ENCODE assay signal across 8 mouse cellular contexts in the genomic region with DNA sequence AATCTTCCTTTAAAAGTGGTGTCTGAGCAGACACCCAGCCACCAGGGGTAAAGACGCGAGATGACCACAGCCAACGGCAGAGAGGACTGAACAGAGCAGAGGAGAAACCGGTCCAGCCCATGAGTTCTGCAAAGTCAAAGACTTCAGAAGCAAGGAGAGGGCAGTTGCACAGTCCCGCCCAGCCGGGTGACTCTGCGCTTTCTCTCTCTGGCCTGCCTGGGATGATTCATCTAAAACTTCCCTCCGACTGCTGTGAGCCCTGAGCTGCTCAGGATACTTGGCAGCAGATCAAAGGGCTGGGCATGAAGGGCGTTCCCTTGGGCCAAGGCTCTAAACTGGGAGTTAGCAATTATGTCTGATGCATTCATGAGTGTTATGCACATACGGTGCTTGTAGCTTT. TPM values are rescaled to one million over a fixed set of nuclear protein-coding genes. Genes with fewer than 3 reads are reported as not detected.
A peak's percentile ranks its signal among the peaks of the same experiment; 100 is the strongest.
DNase-seq lines count a peak whose midpoint lies in the region; ATAC-seq and TF ChIP-seq lines count a peak whose summit lies in the region.

No protein-coding gene starts in this region.

- no peaks in the 10 kb centered on the region for H3K27me3 ChIP-seq in hindbrain, embryonic 15.5 days
- H3K27me3 ChIP-seq in liver, embryonic 13.5 days, result peaks cover 12% of the 10 kb centered on the region
- no peaks in the 10 kb centered on the region for H3K27me3 ChIP-seq in myocyte (ENCODE audit: control insufficient read depth, insufficient read depth, insufficient read length)

- H3K9me3 ChIP-seq in hindbrain, embryonic 15.5 days, result no peaks in the 10 kb centered on the region
- H3K9me3 ChIP-seq in liver, embryonic 13.5 days (replicated peaks), result no peaks in the 10 kb centered on the region

- TF ChIP-seq CTCF in bone marrow, adult 2 months (IDR thresholded peaks at IDR 0.05; ENCODE audit: control insufficient read depth, insufficient read depth, low read length), result no peak

- H3K27ac ChIP-seq in bone marrow, adult 2 months (ENCODE audit: control insufficient read depth, insufficient read depth, low read depth, low read length, poor library complexity), result peak overlapping the region; percentile 76
- no peak overlapping the region for H3K27ac ChIP-seq in hindbrain, embryonic 15.5 days (replicated peaks)
- peak overlapping the region; percentile 91 for H3K27ac ChIP-seq in liver, embryonic 13.5 days

- 2% methylated on average over 10 of the region's 10 CpGs for WGBS in bone marrow, adult 2 months
- WGBS in hindbrain, embryonic 15.5 days, result 42% methylated on average over 10 of the region's 10 CpGs
- WGBS in liver, embryonic 13.5 days (ENCODE audit: insufficient replicate concordance), result 7% methylated on average over 10 of the region's 10 CpGs

- H3K4me1 ChIP-seq in bone marrow, adult 2 months (ENCODE audit: control insufficient read depth, insufficient read depth, low read length), result peaks cover 3% of the 10 kb centered on the region
- peaks cover 7% of the 10 kb centered on the region for H3K4me1 ChIP-seq in hindbrain, embryonic 15.5 days (replicated peaks)
- peaks cover 59% of the 10 kb centered on the region for H3K4me1 ChIP-seq in liver, embryonic 13.5 days (replicated peaks)

- no peaks in the 10 kb centered on the region for H3K36me3 ChIP-seq in hindbrain, embryonic 15.5 days
- H3K36me3 ChIP-seq in liver, embryonic 13.5 days, result no peaks in the 10 kb centered on the region
- no peaks in the 10 kb centered on the region for H3K36me3 ChIP-seq in myocyte (ENCODE audit: control insufficient read depth, insufficient read depth)

- H3K9ac ChIP-seq in hindbrain, embryonic 15.5 days, result no peak overlapping the region
- peak overlapping the region; percentile 60 for H3K9ac ChIP-seq in liver, embryonic 13.5 days

- no peak overlapping the region for H3K4me2 ChIP-seq in hindbrain, embryonic 15.5 days
- H3K4me2 ChIP-seq in liver, embryonic 13.5 days, result peak overlapping the region; percentile 58
- H3K4me2 ChIP-seq in myocyte (ENCODE audit: low read depth), result peak overlapping the region; percentile 72

- H3K4me3 ChIP-seq in bone marrow, adult 2 months (replicated peaks; ENCODE audit: control insufficient read depth, low read depth, low read length), result no peak overlapping the region
- no peak overlapping the region for H3K4me3 ChIP-seq in hindbrain, embryonic 15.5 days
- H3K4me3 ChIP-seq in liver, embryonic 13.5 days (replicated peaks), result peak overlapping the region; percentile 21
- H3K4me3 ChIP-seq in myocyte, result no peak overlapping the region

- peak; percentile 38 for DNase-seq in ES-CJ7 (ENCODE audit: low read depth, low spot score)
- peak; percentile 73 to 84 for DNase-seq in gastrocnemius, adult 8-10 months (ENCODE audit: low spot score in 2 of 2)
- peak; percentile 84 for DNase-seq in liver, embryonic 13.5 days
- peak; percentile 83 for DNase-seq in yolk sac, embryonic 10.5 days (ENCODE audit: low spot score)
- no peak for DNase-seq in layer of hippocampus, postnatal 25 days (ENCODE audit: extremely low spot score in 1 of 2, low spot score in 1 of 2)

- peak; percentile 70 for ATAC-seq in hindbrain, embryonic 15.5 days (ENCODE audit: low FRiP score, low read depth)
- peak; percentile 97 for ATAC-seq in liver, embryonic 13.5 days (ENCODE audit: low read depth)

- H3ac ChIP-seq in myocyte (ENCODE audit: control insufficient read depth, insufficient read length), result no peak overlapping the region

- no peaks in the 10 kb centered on the region for H3K79me2 ChIP-seq in myocyte (ENCODE audit: control insufficient read depth, insufficient read depth)

- TF ChIP-seq POLR2A in bone marrow, adult 2 months (IDR thresholded peaks at IDR 0.05; ENCODE audit: borderline replicate concordance, control insufficient read depth, low read depth, low read length), result no peak
- peak; percentile 36 for TF ChIP-seq POLR2A in myocyte (IDR thresholded peaks at IDR 0.05; ENCODE audit: insufficient read length, low read depth)

TF ChIP-seq in myocyte, 11 proteins besides CTCF, POLR2A, EP300 and RAD21:
- TF ChIP-seq MYOG (IDR thresholded peaks at IDR 0.05; ENCODE audit: control insufficient read depth in 1 of 3, insufficient read depth in 1 of 3, insufficient read length in 2 of 3, low read depth in 2 of 3) (peak in 1 of 3 experiments; percentile 48), POLR2AphosphoS2 (IDR thresholded peaks at IDR 0.05; ENCODE audit: insufficient read length, low read depth) (peak; percentile 14), MAX (IDR thresholded peaks at IDR 0.05; ENCODE audit: low read depth) (no peak), MYOD1 (IDR thresholded peaks at IDR 0.05; ENCODE audit: control insufficient read depth in 1 of 3, insufficient read length in 2 of 3, low read depth in 2 of 3) (peak in 1 of 3 experiments; percentile 25), TCF3 (IDR thresholded peaks at IDR 0.05; ENCODE audit: insufficient read length, low read depth) (no peak)

RNA-seq across cellular contexts. Expression of a gene that starts 51.2 kb away (rescaled TPM):
- polyA plus RNA-seq in bone marrow, adult 2 months (2011; ENCODE audit: insufficient read depth, insufficient read length, low replicate concordance, missing spikeins), result 4.1 TPM in 1 of 2 replicates, not detected in the other
- total RNA-seq in gastrocnemius, adult 8-10 months (2022), result under 1 TPM in 3 of 4 experiments, not detected in 1; 0.36 to 0.70 (median 0.68) TPM
- 13.5 and 13.7 TPM in 2 replicates for polyA plus RNA-seq in hindbrain, embryonic 15.5 days (2015; fragmentation: Nextera tagmentation; extraction: Ambion mirVana)
- polyA plus RNA-seq in liver, embryonic 13.5 days (2015; fragmentation: Nextera tagmentation; extraction: Ambion mirVana), result 12.3 and 21.0 TPM in 2 replicates
- 0.16 TPM for polyA plus RNA-seq in myocyte (2012; fragmentation: generic; extraction: Trizol)
- 1 to 10 TPM; 1.0 to 1.9 TPM for total RNA-seq in layer of hippocampus, postnatal 25 days (2021)

Comparison
In these comparisons a context has a peak if more than half of its experiments do, and no peak if none do; other contexts are left out.
1. DNase-seq: peak in ES-CJ7 (single experiment), gastrocnemius, adult 8-10 months (2 of 2), liver, embryonic 13.5 days (single experiment) and yolk sac, embryonic 10.5 days (single experiment); none in layer of hippocampus, postnatal 25 days (0 of 2).